In genomic region chr2:77880351-77880750, GRCm38 (mm10) we compare ENCODE assay signal across 16 mouse cellular contexts.
DNase-seq lines count a peak whose midpoint lies in the region.
"Had no signal": no experiment of that assay in that cellular context is flagged by ENCODE, and none has a peak within 500 bp of the region (broad histone marks: within the 10 kb centered on the region; RNA-seq: fewer than 3 reads in every experiment).

No protein-coding gene starts in this region.

- no peaks in the 10 kb centered on the region for H3K27me3 ChIP-seq in heart, embryonic 10.5 days (ENCODE audit: insufficient read depth, poor library complexity, severe bottlenecking)
- H3K27me3 ChIP-seq: embryonic facial prominence, embryonic 12.5 days; forebrain, embryonic 13.5 days; forebrain, embryonic 15.5 days had no signal

- H3K9me3 ChIP-seq in heart, embryonic 10.5 days, result no peaks in the 10 kb centered on the region
- H3K9me3 ChIP-seq: embryonic facial prominence, embryonic 10.5 days; embryonic facial prominence, embryonic 12.5 days; forebrain, embryonic 15.5 days had no signal

- no peak overlapping the region for H3K27ac ChIP-seq in heart, embryonic 10.5 days
- H3K27ac ChIP-seq: embryonic facial prominence, embryonic 10.5 days; embryonic facial prominence, embryonic 12.5 days; forebrain, embryonic 13.5 days; forebrain, embryonic 15.5 days had no signal

- no peak overlapping the region for H3K4me3 ChIP-seq in heart, embryonic 10.5 days
- H3K4me3 ChIP-seq: embryonic facial prominence, embryonic 10.5 days; embryonic facial prominence, embryonic 12.5 days; forebrain, embryonic 13.5 days; forebrain, embryonic 15.5 days had no signal

- H3K36me3 ChIP-seq in heart, embryonic 10.5 days, result no peaks in the 10 kb centered on the region
- H3K36me3 ChIP-seq: embryonic facial prominence, embryonic 10.5 days; embryonic facial prominence, embryonic 12.5 days; forebrain, embryonic 15.5 days had no signal

- WGBS in heart, embryonic 10.5 days, result 67% methylated on average over 1 of the region's 1 CpGs

- peak; percentile 71 for DNase-seq in 3T3-L1 (ENCODE audit: low read depth, low spot score)
- peak; percentile 2 for DNase-seq in c-Kit-negative CD71-positive TER-119-positive erythroid progenitor cells, embryonic 14.5 days (ENCODE audit: low read depth, low spot score)
- DNase-seq in mesoderm, embryonic 11.5 days (ENCODE audit: low read depth, low spot score), result peak; percentile 8
- no peak for DNase-seq in testis, postnatal 10 days (ENCODE audit: low spot score)
- no peak for DNase-seq in heart, embryonic 10.5 days (ENCODE audit: low spot score)
- DNase-seq: adrenal gland, postnatal 10 days; adrenal gland, postnatal 25 days; cerebellum, adult 11-12 months; cerebellum, adult 2 months; cerebellum, adult 9-10 months; cerebellum, postnatal 10 days; cerebellum, postnatal 25 days had no signal

- no peaks in the 10 kb centered on the region for H3K4me1 ChIP-seq in heart, embryonic 10.5 days
- H3K4me1 ChIP-seq: embryonic facial prominence, embryonic 12.5 days; forebrain, embryonic 13.5 days; forebrain, embryonic 15.5 days had no signal

Comparison
In these comparisons a context has a peak if more than half of its experiments do, and no peak if none do; other contexts are left out.
1. DNase-seq: peak in 3T3-L1 (single experiment), c-Kit-negative CD71-positive TER-119-positive erythroid progenitor cells, embryonic 14.5 days (single experiment) and mesoderm, embryonic 11.5 days (single experiment); none in testis, postnatal 10 days (single experiment) and heart, embryonic 10.5 days (single experiment).